Mouse (Mus musculus): ENCODE results near the gene Ubald2. TPM values are rescaled to one million over a fixed set of nuclear protein-coding genes. Genes with fewer than 3 reads are reported as not detected.
A peak's percentile ranks its signal among the peaks of the same experiment; 100 is the strongest.
"Not testable (repeated sequence)": the region's sequence is repeated elsewhere in the genome, so short reads cannot be mapped to it uniquely, and the experiment has no call there.

The Ubald2 gene
- polyA plus RNA-seq, 1 experiment from 2014 or later = 34.2 TPM

DNA sequence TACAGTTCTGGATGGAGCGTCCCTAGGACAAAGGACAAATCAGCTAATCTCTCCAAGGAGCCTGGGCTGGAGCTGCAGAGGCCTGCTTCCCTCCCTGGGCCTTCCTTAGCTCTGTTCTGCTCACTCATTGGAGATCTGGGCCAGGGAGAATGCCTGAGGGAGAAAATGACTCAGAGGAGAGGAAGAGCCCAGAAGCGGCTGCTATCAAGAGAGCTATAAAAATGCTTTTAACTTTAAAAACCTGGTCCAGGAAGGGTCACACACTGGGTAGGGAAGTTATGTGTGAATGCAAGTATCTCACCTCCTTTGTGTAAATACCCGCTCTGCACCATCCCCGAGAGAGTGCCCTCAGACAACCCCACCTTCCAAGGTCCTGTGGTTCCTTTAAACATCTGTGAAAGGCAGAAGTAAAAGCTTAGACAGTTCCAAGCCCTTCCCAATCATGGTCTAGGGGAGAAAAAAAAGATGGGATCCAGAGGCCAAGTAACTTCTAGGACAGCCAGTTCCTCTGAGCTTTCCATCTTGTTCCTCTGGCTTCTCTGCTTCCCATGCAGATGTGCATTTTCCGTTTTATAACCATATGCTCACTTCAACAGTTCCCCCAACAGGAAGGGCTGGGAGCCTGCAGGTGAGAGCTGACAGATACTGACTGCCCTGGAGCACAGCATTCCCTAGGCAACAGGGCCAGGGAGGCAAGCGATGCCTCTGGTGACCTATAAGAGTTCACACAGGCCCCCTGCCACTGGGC, 17.5 kb upstream of the Ubald2 start:
- Histone ChIP-seq H3K9me3 (replicated peaks) (no peaks in the 10 kb centered on the region), H3K4me3 (no peak overlapping the region), H3K27ac (ENCODE audit: poor library complexity, severe bottlenecking) (no peak overlapping the region; the same call in 1 of the 2 replicates), H3K4me1 (replicated peaks) (peaks cover 23% of the 10 kb centered on the region), H3K4me2 (no peak overlapping the region), H3K36me3 (no peaks in the 10 kb centered on the region), H3K27me3 (replicated peaks) (no peaks in the 10 kb centered on the region), H3K9ac (no peak overlapping the region; the same call in 1 of the 2 replicates)
- ATAC-seq (ENCODE audit: insufficient number of reproducible peaks, low FRiP score) = no peak
- 53% methylated on average over 6 of the region's 6 CpGs for WGBS

DNA sequence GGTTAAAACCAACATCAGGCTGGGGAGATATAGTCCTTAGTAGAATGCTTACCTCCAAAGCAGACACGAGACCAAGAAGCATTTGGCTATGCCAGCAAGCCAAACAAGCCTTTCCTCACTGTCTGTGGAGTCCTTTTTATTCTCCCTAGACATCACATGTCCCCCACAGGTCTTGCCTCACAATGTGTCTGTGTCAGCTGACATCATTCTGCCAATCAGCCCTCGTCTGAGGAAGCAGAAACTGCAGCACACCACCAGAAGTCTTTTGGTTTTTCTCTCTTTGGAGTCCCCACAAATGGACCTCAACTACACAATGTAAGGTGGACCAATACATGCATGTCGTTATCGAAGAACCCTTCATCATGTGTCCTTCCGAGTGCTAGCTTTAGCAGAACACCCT, 16.8 kb upstream of the Ubald2 start:
- ATAC-seq (ENCODE audit: insufficient number of reproducible peaks, low FRiP score) = no peak
- no peak overlapping the region for H3K4me3 ChIP-seq
- peaks cover 16% of the 10 kb centered on the region for H3K4me1 ChIP-seq (replicated peaks)
- H3K27ac ChIP-seq (ENCODE audit: poor library complexity, severe bottlenecking) = no peak overlapping the region
- WGBS = 88% methylated on average over 5 of the region's 5 CpGs
- H3K27me3 ChIP-seq (replicated peaks) = no peaks in the 10 kb centered on the region
- H3K36me3 ChIP-seq = no peaks in the 10 kb centered on the region
- no peak overlapping the region for H3K4me2 ChIP-seq
- H3K9ac ChIP-seq = no peak overlapping the region
- no peaks in the 10 kb centered on the region for H3K9me3 ChIP-seq (replicated peaks)

DNA sequence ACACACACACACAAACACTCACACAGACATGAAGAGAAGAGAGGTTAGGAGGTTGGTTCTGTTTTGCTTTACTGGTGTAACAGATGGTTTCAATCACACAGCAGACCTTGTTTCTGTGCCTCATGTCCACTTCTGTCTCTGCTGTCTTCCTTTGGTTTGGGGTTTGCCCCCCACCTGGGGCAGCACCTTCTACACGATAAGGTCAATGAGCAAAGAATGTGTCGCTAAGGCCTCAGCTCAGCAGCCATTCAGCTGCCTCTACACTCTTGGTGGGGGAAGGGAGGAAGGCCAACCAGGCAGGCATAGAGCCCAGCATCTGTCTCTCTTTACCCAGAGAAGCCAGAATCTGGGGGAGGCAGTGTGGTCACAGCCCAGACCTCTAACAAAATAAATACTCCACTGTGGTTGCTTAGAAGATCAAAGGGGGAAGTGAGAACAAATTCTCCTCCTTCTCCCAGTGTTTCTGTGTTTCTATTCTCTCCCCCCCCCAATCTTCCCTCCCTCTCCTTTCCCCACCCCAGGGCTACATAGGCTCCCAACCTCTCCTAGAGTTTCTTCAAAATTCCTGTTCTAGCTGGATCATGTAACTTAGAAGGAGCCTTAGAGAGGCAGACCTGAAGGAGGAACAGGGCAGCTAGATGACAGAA, 15.6 kb upstream of the Ubald2 start:
- H3K27me3 ChIP-seq (replicated peaks) = no peaks in the 10 kb centered on the region
- no peak overlapping the region for H3K27ac ChIP-seq (ENCODE audit: poor library complexity, severe bottlenecking)
- no peak overlapping the region for H3K4me3 ChIP-seq
- no peaks in the 10 kb centered on the region for H3K36me3 ChIP-seq
- 6% methylated on average over 2 of the region's 2 CpGs for WGBS
- H3K4me1 ChIP-seq (replicated peaks) = peaks cover 10% of the 10 kb centered on the region
- no peak overlapping the region for H3K4me2 ChIP-seq
- H3K9me3 ChIP-seq (replicated peaks) = no peaks in the 10 kb centered on the region
- ATAC-seq (ENCODE audit: insufficient number of reproducible peaks, low FRiP score) = no peak
- no peak overlapping the region for H3K9ac ChIP-seq

DNA sequence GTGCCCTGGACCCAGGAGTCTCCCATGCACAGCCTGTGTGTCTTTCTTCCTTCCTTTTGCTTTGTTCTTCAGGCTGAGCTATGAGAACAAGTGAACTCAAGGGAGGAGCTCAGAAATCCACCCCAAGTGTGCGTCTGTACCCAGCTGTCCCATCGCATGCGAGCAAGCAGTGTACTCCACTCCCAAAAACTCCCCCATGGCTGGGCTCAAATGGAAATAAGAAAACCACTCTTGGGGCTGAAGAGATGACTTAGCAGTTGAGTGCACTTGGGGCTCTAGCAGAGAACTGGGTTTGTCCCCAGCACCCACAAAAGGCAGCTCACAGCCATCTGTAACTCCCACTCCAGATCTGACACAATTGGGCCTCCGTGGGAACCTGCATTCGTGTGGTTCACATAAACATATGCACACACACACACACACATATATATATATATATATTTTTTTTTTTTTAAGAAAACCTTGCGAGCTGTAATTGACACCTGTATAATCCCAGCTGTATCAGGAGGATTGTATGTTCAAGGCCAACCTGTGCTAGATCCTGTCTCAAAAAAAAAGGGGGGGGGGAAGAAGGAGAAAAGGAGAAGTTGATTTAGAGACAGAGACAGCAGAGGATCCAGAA, 14.9 kb upstream of the Ubald2 start:
- 85% methylated on average over 6 of the region's 6 CpGs for WGBS
- H3K4me1 ChIP-seq (replicated peaks) = peaks cover 12% of the 10 kb centered on the region
- no peak overlapping the region for H3K27ac ChIP-seq (ENCODE audit: poor library complexity, severe bottlenecking)
- no peak for ATAC-seq (ENCODE audit: insufficient number of reproducible peaks, low FRiP score)
- no peaks in the 10 kb centered on the region for H3K36me3 ChIP-seq
- H3K9ac ChIP-seq = no peak overlapping the region
- H3K4me2 ChIP-seq = no peak overlapping the region
- H3K4me3 ChIP-seq = no peak overlapping the region
- no peaks in the 10 kb centered on the region for H3K27me3 ChIP-seq (replicated peaks)
- H3K9me3 ChIP-seq (replicated peaks) = no peaks in the 10 kb centered on the region

DNA sequence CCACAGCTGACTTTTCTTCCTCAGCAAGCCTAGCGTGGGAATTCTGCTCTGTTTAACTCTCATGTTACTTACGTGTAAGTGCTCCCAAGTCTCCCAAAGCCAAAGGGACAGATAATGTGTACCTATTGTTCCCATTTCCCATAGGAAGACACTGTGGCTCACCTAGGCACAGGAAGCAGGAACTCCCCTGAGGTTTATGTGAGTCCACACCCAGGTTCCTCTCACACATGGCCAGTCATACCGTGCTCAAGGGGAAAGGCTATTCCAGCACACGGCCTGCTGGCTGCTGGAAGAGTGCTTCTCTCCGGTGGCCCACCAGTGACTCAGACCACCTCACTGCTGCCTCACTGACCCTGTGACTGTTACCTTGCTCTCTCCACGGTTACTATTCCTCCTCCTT, 12.8 kb upstream of the Ubald2 start:
- H3K4me1 ChIP-seq (replicated peaks) = peaks cover 23% of the 10 kb centered on the region
- no peaks in the 10 kb centered on the region for H3K36me3 ChIP-seq
- no peak overlapping the region for H3K9ac ChIP-seq
- no peak overlapping the region for H3K4me3 ChIP-seq
- ATAC-seq (ENCODE audit: insufficient number of reproducible peaks, low FRiP score) = no peak
- no peak overlapping the region for H3K4me2 ChIP-seq
- 73% methylated on average over 6 of the region's 6 CpGs for WGBS
- H3K9me3 ChIP-seq (replicated peaks) = no peaks in the 10 kb centered on the region
- no peaks in the 10 kb centered on the region for H3K27me3 ChIP-seq (replicated peaks)
- H3K27ac ChIP-seq (ENCODE audit: poor library complexity, severe bottlenecking) = no peak overlapping the region

DNA sequence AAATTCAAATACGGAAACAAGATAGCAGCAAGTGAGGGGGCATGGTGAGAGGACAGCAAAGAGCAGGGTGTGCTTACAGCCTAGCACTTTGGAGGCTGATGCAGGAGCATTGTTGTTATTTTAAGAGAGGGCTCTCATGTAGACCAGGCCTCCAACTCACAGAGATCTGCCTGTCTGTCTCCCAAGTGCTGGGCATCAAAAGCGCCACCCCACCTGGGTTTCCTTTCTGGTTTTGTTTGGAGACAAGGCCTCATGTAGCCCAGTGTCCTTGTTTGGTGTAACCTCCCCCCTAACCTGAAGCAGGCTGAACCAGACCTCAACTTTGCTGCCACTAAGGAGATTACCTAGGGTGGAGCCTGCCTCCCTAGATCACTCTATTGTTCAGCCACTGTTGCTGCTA, 11.3 kb upstream of the Ubald2 start:
- H3K36me3 ChIP-seq = no peaks in the 10 kb centered on the region
- peaks cover 23% of the 10 kb centered on the region for H3K4me1 ChIP-seq (replicated peaks)
- WGBS = 68% methylated on average over 2 of the region's 2 CpGs
- H3K27me3 ChIP-seq (replicated peaks) = no peaks in the 10 kb centered on the region
- H3K9ac ChIP-seq = no peak overlapping the region
- ATAC-seq (ENCODE audit: insufficient number of reproducible peaks, low FRiP score) = no peak
- H3K4me2 ChIP-seq = no peak overlapping the region
- H3K9me3 ChIP-seq (replicated peaks) = no peaks in the 10 kb centered on the region
- no peak overlapping the region for H3K27ac ChIP-seq (ENCODE audit: poor library complexity, severe bottlenecking)
- no peak overlapping the region for H3K4me3 ChIP-seq

DNA sequence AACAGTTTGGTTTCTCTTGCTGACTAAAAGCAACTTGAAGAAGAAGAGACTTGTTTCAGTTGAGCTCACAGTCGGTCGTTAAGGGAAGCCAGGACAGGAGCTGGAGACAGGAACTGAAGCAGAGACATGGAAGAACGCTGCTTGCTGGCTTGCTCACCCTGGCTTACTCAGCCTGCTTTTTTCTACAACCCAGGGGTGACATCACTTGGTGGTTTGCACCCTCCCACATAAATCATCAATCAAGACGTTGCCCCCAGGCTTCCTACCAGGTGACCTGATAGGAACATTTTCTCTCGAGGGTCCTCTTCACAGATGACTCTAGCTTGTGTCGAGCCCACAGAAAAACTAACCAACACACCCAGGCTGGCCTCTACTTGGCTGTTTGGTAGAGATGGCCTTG, 10.7 kb upstream of the Ubald2 start:
- H3K27me3 ChIP-seq (replicated peaks) = no peaks in the 10 kb centered on the region
- ATAC-seq (ENCODE audit: insufficient number of reproducible peaks, low FRiP score) = no peak
- WGBS = 82% methylated on average over 6 of the region's 6 CpGs
- no peak overlapping the region for H3K4me3 ChIP-seq
- no peak overlapping the region for H3K4me2 ChIP-seq
- peaks cover 20% of the 10 kb centered on the region for H3K4me1 ChIP-seq (replicated peaks)
- H3K9me3 ChIP-seq (replicated peaks) = no peaks in the 10 kb centered on the region
- no peaks in the 10 kb centered on the region for H3K36me3 ChIP-seq
- H3K9ac ChIP-seq = no peak overlapping the region
- no peak overlapping the region for H3K27ac ChIP-seq (ENCODE audit: poor library complexity, severe bottlenecking)

DNA sequence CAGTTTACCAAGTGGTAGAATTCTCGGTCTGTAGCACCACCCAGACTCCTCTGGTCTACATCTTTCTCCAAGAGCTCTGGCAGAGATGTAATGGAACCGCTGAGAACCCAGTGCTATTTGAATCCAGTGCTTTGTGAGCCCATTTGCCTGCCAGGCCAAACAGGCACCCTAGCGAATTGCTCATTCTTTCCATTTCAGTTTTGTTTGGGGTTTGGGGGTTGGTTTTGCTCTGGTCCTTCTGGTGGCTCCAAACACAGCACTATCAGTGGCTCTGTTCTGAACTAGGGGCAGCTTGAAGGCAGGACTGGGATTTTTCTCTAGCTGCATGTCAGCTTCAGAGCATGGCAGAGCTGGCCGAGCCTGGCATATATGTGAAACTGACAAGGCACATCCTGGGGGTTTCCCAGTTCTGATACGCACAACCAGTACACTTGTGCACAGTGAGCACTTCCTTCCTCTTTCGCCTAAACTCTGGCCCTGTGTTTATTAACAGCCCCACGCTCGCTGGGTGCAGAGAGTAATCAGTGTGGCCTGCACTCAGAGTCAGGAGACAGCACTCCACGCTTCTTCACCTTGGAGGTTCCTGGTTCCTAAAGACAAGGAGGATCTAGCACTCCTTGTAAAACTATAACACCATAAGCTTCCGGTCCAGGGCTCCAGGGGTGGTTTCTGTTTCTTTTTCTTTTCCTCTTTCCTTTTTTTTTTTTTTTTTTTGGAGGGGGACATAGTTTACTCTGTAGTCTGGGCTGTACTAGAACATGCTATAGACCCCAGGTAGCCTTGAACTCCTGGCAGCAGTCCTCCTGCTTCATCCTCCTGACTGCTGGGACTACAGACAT, 9.9 kb upstream of the Ubald2 start:
- Histone ChIP-seq H3K9me3 (replicated peaks) (no peaks in the 10 kb centered on the region), H3K4me3 (no peak overlapping the region), H3K27ac (ENCODE audit: poor library complexity, severe bottlenecking) (peak overlapping the region; percentile 52), H3K4me1 (replicated peaks) (peaks cover 20% of the 10 kb centered on the region), H3K4me2 (no peak overlapping the region), H3K36me3 (no peaks in the 10 kb centered on the region), H3K9ac (no peak overlapping the region), H3K27me3 (replicated peaks) (no peaks in the 10 kb centered on the region)
- WGBS = 70% methylated on average over 10 of the region's 10 CpGs
- peak; percentile 23; the same call in 1 of the 2 replicates for ATAC-seq (ENCODE audit: insufficient number of reproducible peaks, low FRiP score)

DNA sequence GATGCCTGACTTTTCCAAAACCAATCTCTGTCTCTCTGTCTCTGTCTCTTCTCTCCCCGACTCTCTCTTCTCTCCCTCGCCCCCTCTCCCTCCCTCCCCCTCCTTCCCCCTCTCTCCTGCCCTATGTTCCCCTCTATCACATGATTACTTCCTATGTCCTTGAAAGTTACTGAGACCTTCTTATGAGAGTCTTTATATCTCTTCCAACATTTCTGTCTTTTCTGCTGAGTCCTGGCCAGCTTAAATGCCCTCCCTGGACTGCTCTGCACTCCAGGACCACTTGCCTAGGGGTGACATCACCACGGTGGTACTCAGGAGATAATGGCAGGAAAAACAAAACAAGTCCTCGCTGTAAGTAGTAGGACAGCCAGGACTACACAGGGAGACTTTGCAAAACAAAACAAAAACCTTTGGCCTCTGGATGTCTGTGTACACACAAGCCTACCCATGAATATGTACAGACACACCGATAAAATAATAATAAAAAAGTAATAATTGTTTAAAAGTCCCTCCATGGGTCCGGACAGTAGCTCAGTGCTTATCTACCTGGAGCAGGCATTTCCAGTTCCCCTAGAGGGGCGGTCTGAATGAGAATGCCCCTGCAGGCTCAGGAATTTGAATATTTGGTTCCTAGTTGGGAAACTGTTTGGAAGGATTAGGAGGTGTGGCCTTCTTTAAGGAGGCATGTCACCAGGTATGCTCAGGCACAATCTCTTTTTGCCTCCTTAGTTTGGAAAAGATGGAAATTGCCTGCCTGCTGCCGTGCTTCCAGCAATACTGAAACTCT, 9.1 kb upstream of the Ubald2 start:
- WGBS = 32% methylated on average over 8 of the region's 8 CpGs
- no peak for ATAC-seq (ENCODE audit: insufficient number of reproducible peaks, low FRiP score)
- Histone ChIP-seq H3K4me1 (replicated peaks) (peaks cover 27% of the 10 kb centered on the region), H3K36me3 (no peaks in the 10 kb centered on the region), H3K4me3 (no peak overlapping the region), H3K27ac (ENCODE audit: poor library complexity, severe bottlenecking) (peak overlapping the region; percentile 25; the same call in 1 of the 2 replicates), H3K27me3 (replicated peaks) (no peaks in the 10 kb centered on the region), H3K4me2 (no peak overlapping the region), H3K9me3 (replicated peaks) (no peaks in the 10 kb centered on the region), H3K9ac (no peak overlapping the region)

DNA sequence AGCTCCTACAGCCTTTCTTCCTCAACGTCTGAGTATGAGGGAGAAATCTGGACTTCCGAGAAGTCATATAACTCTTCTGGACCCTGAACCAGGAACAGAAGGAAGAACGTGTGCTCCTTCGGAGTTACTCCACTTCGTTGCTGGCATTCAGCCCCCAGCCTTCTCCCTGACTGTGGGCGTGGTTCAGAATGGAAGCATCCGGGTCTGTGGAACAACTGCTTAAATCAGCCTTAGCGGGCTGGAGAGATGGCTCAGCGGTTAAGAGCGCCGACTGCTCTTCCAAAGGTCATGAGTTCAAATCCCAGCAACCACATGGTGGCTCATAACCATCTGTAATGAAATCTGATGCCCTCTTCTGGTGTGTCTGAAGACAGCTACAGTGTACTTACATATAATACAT, 7.6 kb upstream of the Ubald2 start:
- H3K36me3 ChIP-seq; H3K4me2 ChIP-seq; ATAC-seq (ENCODE audit: insufficient number of reproducible peaks, low FRiP score); H3K4me3 ChIP-seq; H3K9me3 ChIP-seq (replicated peaks); H3K9ac ChIP-seq; H3K27ac ChIP-seq (ENCODE audit: poor library complexity, severe bottlenecking); H3K27me3 ChIP-seq (replicated peaks): not testable (repeated sequence)
- peaks cover 38% of the 10 kb centered on the region for H3K4me1 ChIP-seq (replicated peaks)
- WGBS = 81% methylated on average over 11 of the region's 11 CpGs
